Mouse (Mus musculus) brain, embryonic 14.5 days (tissue): Measurements from ENCODE around the gene Ssh3. TPM values are rescaled to one million over a fixed set of nuclear protein-coding genes. Genes with fewer than 3 reads are reported as not detected.
"Not testable (repeated sequence)": the region's sequence is repeated elsewhere in the genome, so short reads cannot be mapped to it uniquely, and the experiment has no call there.

Source experiments
- DNase-seq: peaks from one replicate; pipeline ENCODE4 v3.0.0-alpha.2; 2011; ENCODE audit warnings: low read depth
- CTCF ChIP-seq: fragments of 200-500 bp; IDR thresholded peaks from 2 replicates; pipeline ENCODE4 v1.5.1; 2012; ENCODE audit warnings: inconsistent platforms, mild to moderate bottlenecking, moderate library complexity, borderline replicate concordance; ENCODE audit not compliant: insufficient read depth, insufficient read length; ENCODE audit errors: extremely low read depth
- POLR2A ChIP-seq: fragments of 200-500 bp; IDR thresholded peaks from 2 replicates; pipeline ENCODE4 v1.6.1; 2012; ENCODE audit warnings: mild to moderate bottlenecking, inconsistent platforms, borderline replicate concordance; ENCODE audit not compliant: poor library complexity, insufficient read depth, insufficient read length, severe bottlenecking; ENCODE audit errors: extremely low read depth
- polyA plus RNA-seq: library from polyadenylated mRNA; depleted of rRNA; stranded (reverse); fragments of >200 nt; gene quantifications from 2 replicates; pipeline ENCODE4 v1.2.3, GENCODE M21; 2012

Ssh3 gene
- polyA plus RNA-seq, 1 experiment = 57.5 TPM

DNA sequence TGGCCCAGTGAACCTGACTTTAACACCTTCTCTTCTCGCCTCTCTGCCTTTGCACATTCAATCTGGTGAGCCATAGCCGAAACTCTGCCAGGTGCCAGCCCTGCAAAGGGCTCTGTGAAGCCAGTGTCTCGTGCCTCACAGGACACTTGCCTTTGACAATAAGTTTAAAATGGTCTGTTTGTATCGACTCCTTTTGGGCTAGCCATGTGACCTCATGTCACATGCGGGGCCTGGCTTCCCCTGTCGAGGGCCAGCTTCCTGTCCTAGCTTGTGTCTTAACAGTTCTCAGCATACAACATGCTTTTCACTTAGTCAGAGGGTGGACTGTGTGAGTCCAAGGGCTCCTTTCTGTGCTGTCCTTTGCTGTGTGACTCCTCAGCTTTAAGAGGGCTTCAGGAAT, 6.2 kb downstream of the Ssh3 start:
- TF ChIP-seq CTCF (no peak), POLR2A (no peak)
- DNase-seq = no peak

DNA sequence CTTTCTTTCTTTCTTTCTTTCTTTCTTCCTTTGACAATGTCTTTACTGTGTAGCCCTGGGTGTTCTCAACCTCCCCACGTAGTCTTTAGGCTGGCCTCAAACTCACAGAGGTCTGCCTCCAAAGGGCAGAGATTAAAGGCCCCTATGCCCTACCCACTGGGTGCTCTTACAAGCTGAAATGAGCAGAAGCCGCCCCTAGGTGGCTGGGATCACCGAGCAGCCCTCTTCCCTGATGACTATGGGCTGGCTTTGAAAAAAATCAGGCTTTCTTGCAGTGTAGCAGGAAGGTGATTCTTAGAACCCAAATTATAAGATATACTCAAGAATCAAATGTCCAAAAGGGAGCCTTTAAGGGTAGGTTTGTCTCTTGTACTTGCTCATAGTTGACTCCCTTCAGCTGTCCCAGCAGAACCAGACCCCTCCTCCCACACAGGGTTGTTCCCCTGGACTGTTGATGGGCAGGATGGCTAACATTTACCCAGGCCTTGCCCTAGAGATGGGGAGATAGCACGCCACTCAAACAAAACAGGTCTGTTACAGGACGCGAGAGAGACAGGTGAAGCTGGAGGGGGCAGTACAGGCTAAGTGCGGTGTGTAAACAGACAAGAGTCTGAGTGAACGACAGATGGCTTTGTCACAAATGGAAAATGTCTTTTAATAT, 7.8 kb downstream of the Ssh3 start:
- TF ChIP-seq POLR2A = no peak
- TF ChIP-seq CTCF = peak; percentile 26; the same call in 1 of the 2 replicates
- DNase-seq = peak; percentile 14

DNA sequence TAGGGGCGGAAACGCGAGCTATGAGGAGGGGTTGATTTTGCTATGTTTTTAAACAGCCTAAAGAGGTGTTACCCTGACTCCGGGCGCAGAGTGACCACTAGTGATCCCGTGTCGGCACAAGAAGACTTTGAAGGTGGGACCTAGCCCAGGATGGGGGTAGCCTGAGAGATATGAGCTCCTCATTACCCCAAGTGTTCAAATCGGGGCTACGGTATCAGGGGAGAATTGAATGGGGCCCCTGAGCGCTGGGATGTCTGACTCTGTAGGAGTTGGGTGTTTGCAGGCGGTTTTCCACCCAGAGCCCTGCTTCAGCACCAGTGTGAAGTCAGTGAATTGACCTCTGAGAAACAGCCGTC, 11.1 kb downstream of the Ssh3 start:
- no peak for TF ChIP-seq POLR2A
- TF ChIP-seq CTCF = no peak
- no peak for DNase-seq

DNA sequence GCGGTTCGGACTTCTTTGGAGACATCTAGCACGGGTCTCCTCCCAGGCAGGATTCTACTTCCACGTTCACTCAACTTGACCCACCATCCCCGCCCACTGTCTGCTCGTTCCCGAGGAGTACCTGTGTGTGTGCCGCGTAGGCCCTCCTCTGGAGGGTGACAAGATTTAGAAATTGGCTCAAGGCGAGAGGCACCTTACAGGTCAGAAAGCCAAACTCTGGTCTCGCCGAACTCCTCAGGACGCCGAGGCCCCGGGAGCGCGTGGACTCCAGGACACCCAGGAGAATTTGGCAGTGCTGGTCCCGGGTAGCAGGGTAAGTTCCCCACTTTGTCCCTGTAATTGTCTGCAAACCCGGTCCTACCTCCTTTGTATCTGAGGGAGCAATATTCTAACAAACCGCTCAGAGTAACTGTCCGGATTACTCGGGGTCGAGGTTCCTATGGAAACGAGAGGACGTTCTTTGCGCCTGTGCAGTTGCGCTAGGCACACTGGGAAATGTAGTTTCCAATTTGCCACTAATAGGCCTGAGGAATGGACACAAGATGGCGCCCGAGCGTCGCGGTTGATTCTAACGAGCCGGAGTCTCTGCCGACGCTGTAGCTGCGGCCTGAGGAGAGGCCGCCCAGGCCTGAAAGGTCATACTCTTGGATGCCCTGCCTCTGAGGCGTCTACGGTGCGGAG, 11.6 kb downstream of the Ssh3 start:
- DNase-seq = peak; percentile 97
- TF ChIP-seq POLR2A (peak; percentile 10; the same call in 1 of the 2 replicates), CTCF (peak; percentile 94)

DNA sequence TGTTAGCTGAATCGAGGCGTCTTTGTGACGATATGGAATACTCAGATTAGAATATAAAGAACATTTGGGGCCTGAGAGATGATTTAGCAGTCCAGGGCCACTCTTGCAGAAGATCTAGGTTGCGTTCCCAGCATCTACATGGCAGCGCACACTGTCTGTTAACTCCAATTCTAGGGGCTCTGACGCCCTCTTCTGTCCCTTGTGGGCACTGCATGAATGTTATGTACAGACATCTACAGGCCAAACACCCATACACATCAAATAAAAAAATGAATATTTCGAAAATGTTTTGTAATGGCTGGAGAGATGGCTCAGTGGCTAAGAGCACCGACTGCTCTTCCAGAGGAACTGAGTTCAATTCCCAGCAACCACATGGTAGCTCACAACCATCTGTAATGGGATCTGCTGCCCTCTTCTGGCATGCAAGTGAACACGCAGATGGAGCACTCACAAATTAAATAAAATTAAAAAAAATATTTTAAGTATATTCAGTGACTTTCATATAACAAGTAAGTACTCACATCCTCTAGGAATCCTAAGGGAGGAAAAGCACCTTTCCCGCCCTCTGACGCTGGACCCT, 13.3 kb downstream of the Ssh3 start:
- TF ChIP-seq CTCF (no peak; the same call in 1 of the 2 replicates), POLR2A (no peak)
- DNase-seq = no peak

DNA sequence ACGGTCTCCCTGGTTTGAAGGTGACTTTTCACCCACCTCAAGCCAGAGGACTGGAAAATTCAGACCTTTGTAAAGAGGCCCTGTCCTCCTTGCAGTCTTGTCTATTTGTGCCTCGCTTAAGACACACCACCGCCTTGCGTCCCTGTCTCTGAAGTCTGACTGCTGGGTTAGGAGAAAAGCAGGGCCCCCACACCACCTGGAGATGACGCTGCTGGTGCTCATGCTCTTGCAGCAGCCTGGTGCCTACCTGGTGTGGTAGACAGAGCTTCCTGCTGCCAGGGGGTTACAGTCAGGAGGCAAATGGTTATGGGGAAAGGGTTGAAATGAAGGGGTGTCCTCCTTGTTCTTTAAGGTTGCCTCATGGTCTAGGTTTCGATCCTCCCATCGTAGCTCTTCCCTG, 14.8 kb downstream of the Ssh3 start:
- no peak for DNase-seq
- no peak for TF ChIP-seq POLR2A
- TF ChIP-seq CTCF = no peak

DNA sequence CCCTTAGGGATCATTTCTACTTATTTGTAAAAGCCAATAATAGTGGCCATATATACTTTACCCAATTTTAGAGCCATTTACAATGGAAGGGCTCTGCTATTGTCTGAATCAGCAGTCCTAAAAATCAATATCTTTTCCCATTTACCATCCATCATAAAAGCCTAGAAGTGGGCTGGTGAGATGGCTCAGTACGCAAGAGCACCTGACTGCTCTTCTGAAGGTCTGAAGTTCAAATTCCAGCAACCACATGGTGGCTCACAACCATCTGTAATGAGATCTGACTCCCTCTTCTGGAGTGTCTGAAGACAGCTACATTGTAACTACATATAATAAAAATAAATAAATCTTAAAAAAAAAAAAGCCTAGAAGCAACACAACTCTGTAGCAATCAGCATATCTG, 20.3 kb downstream of the Ssh3 start:
- not testable (repeated sequence) for DNase-seq

DNA sequence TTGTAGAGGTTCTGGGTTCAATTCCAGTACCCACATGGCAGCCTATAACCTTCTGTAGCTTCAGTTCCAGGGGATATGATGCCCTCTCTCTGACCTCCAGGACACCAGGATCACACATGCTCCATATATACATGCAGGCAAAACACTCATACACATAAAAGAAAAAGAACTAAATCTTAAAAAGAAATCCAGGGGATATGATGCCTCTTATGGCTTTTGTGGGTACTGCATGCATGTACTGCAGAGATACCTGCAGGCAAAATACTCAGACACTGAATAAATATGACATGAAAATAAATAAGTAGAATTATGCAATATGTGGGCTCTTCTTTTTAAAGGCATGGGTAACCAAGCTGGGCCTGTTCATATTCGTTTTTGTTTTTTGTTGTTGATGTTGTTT, 22.0 kb downstream of the Ssh3 start:
- DNase-seq = no peak

DNA sequence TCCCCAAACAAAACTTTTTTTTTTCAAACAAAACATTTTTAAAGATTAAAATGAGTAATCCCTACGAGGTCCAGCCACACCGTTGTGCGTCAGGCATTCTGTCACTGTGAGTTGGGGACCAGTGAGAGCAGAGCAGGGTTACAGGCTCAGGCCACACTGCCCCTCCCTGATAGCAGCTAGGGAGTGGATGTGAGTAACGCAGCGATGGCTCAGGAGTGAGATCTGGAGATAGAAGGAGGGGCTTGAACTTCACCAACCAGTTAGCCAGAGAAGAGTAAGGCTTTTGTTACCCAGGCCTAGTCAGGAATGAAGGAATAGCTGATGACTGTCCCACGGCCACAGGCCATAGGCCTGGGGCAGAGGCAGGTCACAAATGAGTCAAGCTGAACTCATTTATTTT, 24.2 kb downstream of the Ssh3 start:
- no peak for DNase-seq
- TF ChIP-seq POLR2A (no peak), CTCF (no peak)

More for the DNA sequence above, 22.0 kb downstream of the Ssh3 start:
- TF ChIP-seq POLR2A = no peak
- TF ChIP-seq CTCF = no peak; the same call in 1 of the 2 replicates

DNA sequence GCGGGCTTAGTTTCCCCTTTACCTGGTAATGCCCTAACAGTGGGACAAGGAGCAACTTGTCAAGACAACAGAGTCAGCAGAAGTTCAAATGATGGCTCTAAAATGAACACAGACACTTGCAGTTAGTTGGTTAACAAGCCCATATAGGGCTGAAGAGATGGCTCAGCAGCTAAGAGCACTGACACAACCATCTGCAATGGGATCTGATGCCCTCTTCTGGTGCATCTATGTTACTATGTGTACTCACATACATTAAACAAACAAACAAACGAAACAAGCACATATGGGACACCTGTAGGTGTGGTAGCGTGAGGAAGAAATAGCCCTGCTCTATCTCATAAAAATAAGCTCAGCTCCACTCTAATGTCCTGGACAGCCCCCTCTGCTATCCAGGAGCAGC, 26.6 kb downstream of the Ssh3 start:
- DNase-seq = no peak
- TF ChIP-seq POLR2A (no peak), CTCF (no peak)

DNA sequence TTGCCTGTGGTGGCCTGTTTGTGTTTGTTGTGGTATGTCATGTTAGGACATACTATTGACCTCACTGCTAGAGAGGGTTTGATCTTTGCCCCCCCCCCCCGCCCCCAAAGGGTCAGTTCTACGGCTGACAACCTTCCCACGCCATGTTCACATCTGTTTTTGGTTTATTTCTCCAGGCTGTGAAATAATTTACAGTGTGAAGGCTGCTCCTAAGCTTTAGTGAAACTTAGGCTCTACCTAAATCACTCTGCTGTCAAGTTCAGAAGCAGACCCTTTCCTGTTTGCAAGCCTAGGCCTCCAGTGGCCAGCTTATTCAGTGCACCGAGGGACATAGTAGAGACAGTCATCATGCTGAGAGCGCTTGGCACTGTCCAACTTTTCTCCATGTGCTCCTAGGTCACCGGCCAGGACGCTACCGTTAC, 28.7 kb downstream of the Ssh3 start:
- no peak for DNase-seq
- TF ChIP-seq CTCF (no peak), POLR2A (no peak)

DNA sequence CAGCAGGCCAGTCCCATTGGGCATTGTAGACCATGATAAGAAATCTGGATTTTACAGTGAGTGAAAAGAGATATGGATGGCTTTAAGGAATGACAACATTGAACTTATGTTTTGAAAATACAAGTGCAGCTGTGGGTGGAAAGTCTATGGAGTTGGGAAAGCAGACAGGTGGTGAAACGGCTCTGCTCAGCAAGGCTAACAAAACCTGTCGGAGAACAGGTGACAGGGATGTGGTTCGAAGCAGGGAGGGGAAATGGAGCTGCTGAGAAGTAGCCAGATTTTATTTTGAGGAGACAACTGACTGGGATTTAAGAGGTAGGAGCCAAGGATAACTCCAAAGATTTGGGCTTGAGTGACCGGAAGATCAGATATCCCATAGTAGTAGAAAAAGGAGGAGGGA, 34.4 kb downstream of the Ssh3 start:
- no peak for DNase-seq
- TF ChIP-seq CTCF (no peak), POLR2A (no peak)
